Mouse (Mus musculus): ENCODE results near the gene Gm49359.
"Not testable (repeated sequence)": the region's sequence is repeated elsewhere in the genome, so short reads cannot be mapped to it uniquely, and the experiment has no call there.

Gm49359 gene

DNA sequence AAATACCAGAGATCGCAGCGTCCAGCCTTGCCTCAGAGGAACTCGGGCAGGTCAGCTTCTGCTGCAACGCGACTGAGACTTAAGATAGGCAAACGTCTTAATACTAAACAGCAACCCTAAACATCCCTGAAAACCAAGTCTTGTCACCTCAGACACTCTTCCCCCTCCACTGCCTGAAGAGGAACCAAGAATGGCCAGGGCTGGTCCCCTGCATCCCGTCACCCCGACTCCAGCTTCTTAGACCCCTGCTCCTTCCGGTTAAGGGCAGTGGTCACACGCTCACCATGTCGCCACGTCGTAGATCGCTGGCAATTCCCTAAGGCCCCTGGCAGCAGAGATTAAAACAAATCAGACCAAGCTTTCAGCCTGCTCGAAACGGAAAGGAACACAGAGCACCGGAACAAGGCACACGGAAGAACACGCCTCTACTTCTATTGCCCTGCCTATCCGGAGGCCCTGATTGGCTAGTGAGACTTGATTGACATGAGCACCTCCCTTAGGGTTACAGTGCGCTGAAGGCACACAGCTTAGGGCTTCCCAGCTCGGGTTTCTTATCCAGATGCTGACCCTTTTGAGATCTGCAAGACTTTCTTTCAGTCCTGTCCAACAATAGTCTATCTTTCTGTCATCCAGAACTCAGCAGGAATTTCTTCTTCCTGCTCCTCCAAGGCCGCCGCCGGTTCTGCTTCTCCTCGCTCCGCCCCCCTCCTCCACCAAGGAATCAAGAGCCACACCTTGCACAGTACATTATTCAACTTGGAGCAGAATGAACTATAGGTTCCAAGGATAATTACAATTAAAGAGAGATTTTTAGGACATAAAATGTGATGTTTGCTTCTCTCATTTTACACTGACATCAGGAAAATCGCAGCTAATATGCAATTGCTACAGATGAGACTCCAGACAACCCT, at the start of gene Gm49359:
Gm49359 (minus strand) TSS at position 409 of the 911 bp plus-strand sequence.
- in situ Hi-C loops (cut with MboI, MseI): loop anchor here (10.0 kb wide), 1 partner anchor 308 kb away; no protein-coding TSS in a partner anchor

DNA sequence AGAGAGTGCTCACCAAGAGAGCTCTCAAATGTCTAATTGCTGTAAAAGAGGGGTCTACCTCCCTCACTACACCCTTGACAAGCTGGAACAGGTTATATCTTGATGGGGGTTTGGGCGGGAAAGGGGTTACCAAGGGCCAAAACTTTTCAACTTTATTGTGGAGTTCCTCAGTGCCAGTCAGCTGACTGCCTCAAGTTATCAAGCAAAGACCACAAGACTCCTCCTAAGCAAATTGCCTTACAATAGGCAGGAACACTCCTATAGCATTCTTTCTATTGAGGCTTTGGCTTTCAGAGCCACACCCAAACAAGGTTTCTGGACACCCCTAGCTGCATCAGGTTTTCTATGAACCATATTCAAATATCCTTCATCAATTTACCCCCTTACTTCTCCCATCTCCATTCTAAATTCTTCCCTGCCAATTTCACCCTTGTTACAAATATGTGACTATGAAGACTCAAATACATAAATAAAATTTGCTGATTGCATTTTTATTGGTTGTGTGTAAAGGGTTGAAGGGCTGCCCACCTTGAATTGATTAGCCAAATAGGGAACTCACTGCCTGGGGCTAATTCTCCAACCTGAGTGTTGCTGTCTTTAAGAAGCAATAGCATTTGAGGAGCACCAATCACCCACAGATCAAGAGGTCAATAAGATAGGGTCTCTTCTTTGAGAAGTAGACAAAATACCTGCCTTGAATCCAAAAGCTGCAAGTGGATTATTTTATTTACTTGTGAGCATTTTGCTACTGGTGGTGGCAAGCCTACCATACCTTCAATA, 44.2 kb upstream of the Gm49359 start:
- in situ Hi-C loops (cut with MboI, MseI): not testable (repeated sequence)

DNA sequence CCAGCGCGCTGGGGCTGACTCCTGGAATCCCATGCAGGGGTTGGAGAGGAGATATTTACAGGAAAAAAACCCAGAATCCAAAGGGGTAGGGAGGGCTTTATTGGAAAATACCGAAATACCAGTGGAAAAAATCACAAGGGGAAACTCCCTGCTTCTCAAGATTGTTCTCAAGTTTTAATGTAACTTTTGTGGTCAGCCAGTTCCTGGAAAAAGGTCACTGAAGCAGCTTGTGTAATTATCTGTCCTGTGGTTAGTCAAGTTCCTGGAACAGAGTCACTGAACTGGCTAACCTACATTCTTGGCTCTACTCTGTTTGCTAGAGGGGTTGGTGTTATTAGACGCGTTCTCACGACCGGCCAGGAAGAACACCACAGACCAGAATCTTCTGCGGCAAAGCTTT, 6.0 kb upstream of the Gm49359 start:
- in situ Hi-C loops (cut with MboI, MseI): not testable (repeated sequence)

DNA sequence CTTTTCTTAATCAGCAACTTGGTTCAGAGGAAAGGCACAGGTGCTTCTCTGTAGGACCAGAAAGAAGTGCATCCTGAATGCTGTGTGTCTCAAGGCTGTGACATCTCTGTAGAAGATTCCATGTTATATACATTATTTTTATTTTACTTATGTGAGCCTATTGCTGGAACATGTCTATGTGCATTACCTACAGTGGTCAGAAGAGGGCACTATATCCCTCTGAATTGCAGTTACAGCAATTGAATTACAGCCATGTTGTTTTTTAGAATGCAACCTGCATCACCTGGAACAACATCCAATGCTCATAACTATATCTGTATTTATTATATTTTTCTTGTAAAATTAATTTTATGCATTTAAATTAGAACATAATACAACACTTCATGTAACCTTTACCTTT, 3.3 kb upstream of the Gm49359 start:
- in situ Hi-C loops (cut with MboI, MseI): loop anchor here (10.0 kb wide), 1 partner anchor 305 kb away; no protein-coding TSS in a partner anchor

Measured in regulatory T cell (primary cell).